Mouse (Mus musculus): ENCODE results near the gene Bag6. TPM values are rescaled to one million over a fixed set of nuclear protein-coding genes. Genes with fewer than 3 reads are reported as not detected.

Gene Bag6
- polyA plus RNA-seq, 1 experiment from 2014 or later, result 37.5 TPM

- peaks cover 10% of the 10 kb centered on the region for H3K4me1 ChIP-seq (ENCODE audit: control insufficient read depth, insufficient read depth, low read length)
- peaks cover 22% of the 10 kb centered on the region for H3K27me3 ChIP-seq (ENCODE audit: control insufficient read depth, insufficient read depth, low read length)
- H3K4me2 ChIP-seq (ENCODE audit: low read depth, low read length), result peak within 1 kb of the TSS; percentile 86
- no peaks in the 10 kb centered on the region for H3K9me3 ChIP-seq (replicated peaks; ENCODE audit: control insufficient read depth, low read length)
- 0 out of 2 replicates have a peak, but pooled peaks have one; percentile 17 for ATAC-seq (replicated peaks; ENCODE audit: extremely low read depth, insufficient read depth, low FRiP score)
- H3K27ac ChIP-seq (ENCODE audit: low read length), result peak within 1 kb of the TSS; percentile 52; the same call in 1 of the 2 replicates
- H3K4me3 ChIP-seq (ENCODE audit: low read length), result peak within 1 kb of the TSS; percentile 61
- H3K9ac ChIP-seq (ENCODE audit: low read length), result peak within 1 kb of the TSS; percentile 70
- 44% methylated on average over 28 of the region's 28 CpGs for WGBS
- H3K36me3 ChIP-seq (ENCODE audit: control insufficient read depth, insufficient read depth), result no peaks in the 10 kb centered on the region
Measured at GRCm38 (mm10) chr17:35193881-35194843, 59.2 kb downstream of the Bag6 start, which contains the start of gene Ltb. Ltb (plus strand) TSS chr17:35194439.

DNA sequence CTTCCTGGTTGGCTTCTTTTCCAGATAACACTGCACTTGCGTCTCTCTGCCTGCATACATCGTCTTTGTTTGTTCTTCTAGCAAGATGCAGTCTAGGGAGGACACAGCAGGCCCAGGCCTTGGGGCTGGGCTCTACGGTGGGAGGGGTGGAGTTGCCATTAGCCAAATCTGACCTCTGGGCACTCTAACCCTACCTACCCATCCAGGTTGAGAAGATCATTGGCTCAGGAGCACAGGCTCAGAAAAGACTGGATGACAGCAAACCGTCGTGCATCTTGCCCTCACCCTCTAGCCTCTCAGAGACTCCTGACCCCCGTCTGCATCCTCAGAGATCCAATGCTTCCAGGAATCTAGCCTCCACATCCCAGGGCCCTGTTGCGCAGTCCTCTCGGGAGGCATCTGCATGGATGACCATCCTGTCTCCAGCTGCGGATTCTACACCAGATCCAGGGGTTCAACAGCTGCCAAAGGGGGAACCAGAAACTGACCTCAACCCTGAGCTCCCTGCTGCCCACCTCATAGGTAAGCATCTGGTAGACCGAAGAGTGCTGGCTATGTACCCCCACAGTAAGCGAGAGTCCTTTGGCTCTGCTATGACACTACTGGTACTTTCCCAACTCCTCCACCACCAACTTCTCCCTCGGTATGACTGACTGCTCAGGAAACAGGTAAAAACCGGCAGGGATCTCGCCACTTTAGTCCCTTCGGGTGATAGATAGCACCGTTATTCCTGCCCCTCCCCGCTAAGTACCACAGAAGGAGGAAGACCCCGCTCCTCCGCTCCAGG lies 60.1 kb downstream of the Bag6 start:
- Histone ChIP-seq H3K4me2 (ENCODE audit: low read depth, low read length) (peak overlapping the region; percentile 86), H3K9me3 (replicated peaks; ENCODE audit: control insufficient read depth, low read length) (no peaks in the 10 kb centered on the region), H3K4me1 (ENCODE audit: control insufficient read depth, insufficient read depth, low read length) (peaks cover 10% of the 10 kb centered on the region), H3K36me3 (ENCODE audit: control insufficient read depth, insufficient read depth) (no peaks in the 10 kb centered on the region), H3K9ac (ENCODE audit: low read length) (peak overlapping the region; percentile 70), H3K27me3 (ENCODE audit: control insufficient read depth, insufficient read depth, low read length) (peaks cover 23% of the 10 kb centered on the region), H3K27ac (ENCODE audit: low read length) (peak overlapping the region; percentile 25; the same call in 1 of the 2 replicates), H3K4me3 (ENCODE audit: low read length) (peak overlapping the region; percentile 61)
- WGBS, result 32% methylated on average over 19 of the region's 19 CpGs
- no peak for ATAC-seq (replicated peaks; ENCODE audit: extremely low read depth, insufficient read depth, low FRiP score)

- no peak overlapping the region for H3K27ac ChIP-seq (ENCODE audit: low read length)
- no peaks in the 10 kb centered on the region for H3K36me3 ChIP-seq (ENCODE audit: control insufficient read depth, insufficient read depth)
- peak overlapping the region; percentile 61 for H3K4me3 ChIP-seq (ENCODE audit: low read length)
- peak overlapping the region; percentile 86 for H3K4me2 ChIP-seq (ENCODE audit: low read depth, low read length)
- peaks cover 28% of the 10 kb centered on the region for H3K27me3 ChIP-seq (ENCODE audit: control insufficient read depth, insufficient read depth, low read length)
- ATAC-seq (replicated peaks; ENCODE audit: extremely low read depth, insufficient read depth, low FRiP score), result peak; percentile 80
- H3K4me1 ChIP-seq (ENCODE audit: control insufficient read depth, insufficient read depth, low read length), result peaks cover 10% of the 10 kb centered on the region
- H3K9ac ChIP-seq (ENCODE audit: low read length), result peak overlapping the region; percentile 70
- WGBS, result 1% methylated on average over 66 of the region's 66 CpGs
- no peaks in the 10 kb centered on the region for H3K9me3 ChIP-seq (replicated peaks; ENCODE audit: control insufficient read depth, low read length)
Measured at GRCm38 (mm10) chr17:35195631-35196320, 60.8 kb downstream of the Bag6 start.

- H3K4me3 ChIP-seq (ENCODE audit: low read length), result peak overlapping the region; percentile 61
- peaks cover 10% of the 10 kb centered on the region for H3K4me1 ChIP-seq (ENCODE audit: control insufficient read depth, insufficient read depth, low read length)
- no peak for ATAC-seq (replicated peaks; ENCODE audit: extremely low read depth, insufficient read depth, low FRiP score)
- H3K27ac ChIP-seq (ENCODE audit: low read length), result no peak overlapping the region
- H3K27me3 ChIP-seq (ENCODE audit: control insufficient read depth, insufficient read depth, low read length), result peaks cover 33% of the 10 kb centered on the region
- H3K4me2 ChIP-seq (ENCODE audit: low read depth, low read length), result peak overlapping the region; percentile 86
- peak overlapping the region; percentile 70 for H3K9ac ChIP-seq (ENCODE audit: low read length)
- no peaks in the 10 kb centered on the region for H3K9me3 ChIP-seq (replicated peaks; ENCODE audit: control insufficient read depth, low read length)
- no peaks in the 10 kb centered on the region for H3K36me3 ChIP-seq (ENCODE audit: control insufficient read depth, insufficient read depth)
- WGBS, result 26% methylated on average over 9 of the region's 9 CpGs
Measured at GRCm38 (mm10) chr17:35196321-35196641, 61.3 kb downstream of the Bag6 start.

Small RNAs within 50 kb of the gene (microRNA-seq; reads per million reads assigned to microRNA genes)
- not detected for gene Mir6973a

Other genes starting within 250 kb of the Bag6 start
- 2.2 and 2.6 TPM in 2 replicates for gene C2, start 236.9 kb upstream of the Bag6 start, polyA plus RNA-seq (2015; fragmentation: Nextera tagmentation; extraction: Ambion mirVana)
- gene Ehmt2, start 236.7 kb upstream of the Bag6 start, polyA plus RNA-seq (2015; fragmentation: Nextera tagmentation; extraction: Ambion mirVana), result 39.5 and 41.5 TPM in 2 replicates
- gene Slc44a4, start 220.7 kb upstream of the Bag6 start, polyA plus RNA-seq (2015; fragmentation: Nextera tagmentation; extraction: Ambion mirVana), result 0.16 and 0.68 TPM in 2 replicates
- 20.1 and 20.4 TPM in 2 replicates for gene Neu1, start 203.9 kb upstream of the Bag6 start, polyA plus RNA-seq (2015; fragmentation: Nextera tagmentation; extraction: Ambion mirVana)
- 0.11 and 0.18 TPM in 2 replicates for gene Hspa1b, start 175.9 kb upstream of the Bag6 start, polyA plus RNA-seq (2015; fragmentation: Nextera tagmentation; extraction: Ambion mirVana)
- gene Gm20481, start 165.3 kb upstream of the Bag6 start, polyA plus RNA-seq (2015; fragmentation: Nextera tagmentation; extraction: Ambion mirVana), result not detected in 2 replicates
- gene Hspa1a, start 163.0 kb upstream of the Bag6 start, polyA plus RNA-seq (2015; fragmentation: Nextera tagmentation; extraction: Ambion mirVana), result 3.9 and 4.4 TPM in 2 replicates
- 3.1 and 4.2 TPM in 2 replicates for gene Hspa1l, start 162.5 kb upstream of the Bag6 start, polyA plus RNA-seq (2015; fragmentation: Nextera tagmentation; extraction: Ambion mirVana)
- gene Lsm2, start 153.3 kb upstream of the Bag6 start, polyA plus RNA-seq (2015; fragmentation: Nextera tagmentation; extraction: Ambion mirVana), result 132 and 134 TPM in 2 replicates
- 69.9 and 75.0 TPM in 2 replicates for gene Vars, start 134.2 kb upstream of the Bag6 start, polyA plus RNA-seq (2015; fragmentation: Nextera tagmentation; extraction: Ambion mirVana)
- 0.27 and 0.34 TPM in 2 replicates for gene Vwa7, start 118.6 kb upstream of the Bag6 start, polyA plus RNA-seq (2015; fragmentation: Nextera tagmentation; extraction: Ambion mirVana)
- gene Sapcd1, start 107.2 kb upstream of the Bag6 start, polyA plus RNA-seq (2015; fragmentation: Nextera tagmentation; extraction: Ambion mirVana), result 1.9 and 3.0 TPM in 2 replicates
- 3.5 and 3.7 TPM in 2 replicates for gene Msh5, start 88.4 kb upstream of the Bag6 start, polyA plus RNA-seq (2015; fragmentation: Nextera tagmentation; extraction: Ambion mirVana)
- 349 and 372 TPM in 2 replicates for gene Clic1, start 85.2 kb upstream of the Bag6 start, polyA plus RNA-seq (2015; fragmentation: Nextera tagmentation; extraction: Ambion mirVana)
- 171 and 193 TPM in 2 replicates for gene Ddah2, start 76.1 kb upstream of the Bag6 start, polyA plus RNA-seq (2015; fragmentation: Nextera tagmentation; extraction: Ambion mirVana)
- 0.17 TPM in 1 of 2 replicates, not detected in the other for gene Ly6g6c, start 69.8 kb upstream of the Bag6 start, polyA plus RNA-seq (2015; fragmentation: Nextera tagmentation; extraction: Ambion mirVana)
- gene Mpig6b, start 69.0 kb upstream of the Bag6 start, polyA plus RNA-seq (2015; fragmentation: Nextera tagmentation; extraction: Ambion mirVana), result 0.16 and 0.54 TPM in 2 replicates
- gene Ly6g6e, start 58.3 kb upstream of the Bag6 start, polyA plus RNA-seq (2015; fragmentation: Nextera tagmentation; extraction: Ambion mirVana), result 0.72 and 0.84 TPM in 2 replicates
- gene Ly6g6d, start 57.1 kb upstream of the Bag6 start, polyA plus RNA-seq (2015; fragmentation: Nextera tagmentation; extraction: Ambion mirVana), result 1.9 and 3.4 TPM in 2 replicates
- gene Ly6g6f, start 49.6 kb upstream of the Bag6 start, polyA plus RNA-seq (2015; fragmentation: Nextera tagmentation; extraction: Ambion mirVana), result 0.29 and 0.39 TPM in 2 replicates
- 80.9 and 83.3 TPM in 2 replicates for gene Abhd16a, start 45.9 kb upstream of the Bag6 start, polyA plus RNA-seq (2015; fragmentation: Nextera tagmentation; extraction: Ambion mirVana)
- gene Ly6g5c, start 26.9 kb upstream of the Bag6 start, polyA plus RNA-seq (2015; fragmentation: Nextera tagmentation; extraction: Ambion mirVana), result 0.72 TPM in 1 of 2 replicates, not detected in the other
- gene Ly6g5b, start 19.8 kb upstream of the Bag6 start, polyA plus RNA-seq (2015; fragmentation: Nextera tagmentation; extraction: Ambion mirVana), result 0.57 and 0.63 TPM in 2 replicates
- gene Gpank1, start 13.7 kb upstream of the Bag6 start, polyA plus RNA-seq (2015; fragmentation: Nextera tagmentation; extraction: Ambion mirVana), result 13.6 and 14.9 TPM in 2 replicates
- gene Csnk2b, start 13.1 kb upstream of the Bag6 start, polyA plus RNA-seq (2015; fragmentation: Nextera tagmentation; extraction: Ambion mirVana), result 224 and 232 TPM in 2 replicates
- 10.1 and 10.2 TPM in 2 replicates for gene D17H6S53E, start 8.8 kb upstream of the Bag6 start, polyA plus RNA-seq (2015; fragmentation: Nextera tagmentation; extraction: Ambion mirVana)
- gene Apom, start 3.1 kb upstream of the Bag6 start, polyA plus RNA-seq (2015; fragmentation: Nextera tagmentation; extraction: Ambion mirVana), result 0.60 and 0.89 TPM in 2 replicates
- gene Prrc2a, start 29.7 kb downstream of the Bag6 start, polyA plus RNA-seq (2015; fragmentation: Nextera tagmentation; extraction: Ambion mirVana), result 103 and 113 TPM in 2 replicates
- 6.0 and 10.9 TPM in 2 replicates for gene Aif1, start 40.9 kb downstream of the Bag6 start, polyA plus RNA-seq (2015; fragmentation: Nextera tagmentation; extraction: Ambion mirVana)
- gene Lst1, start 53.3 kb downstream of the Bag6 start, polyA plus RNA-seq (2015; fragmentation: Nextera tagmentation; extraction: Ambion mirVana), result 7.9 and 8.2 TPM in 2 replicates
- gene Ltb, start 59.3 kb downstream of the Bag6 start, polyA plus RNA-seq (2015; fragmentation: Nextera tagmentation; extraction: Ambion mirVana), result 3.5 and 6.4 TPM in 2 replicates
- 0.20 and 0.33 TPM in 2 replicates for gene Tnf, start 66.8 kb downstream of the Bag6 start, polyA plus RNA-seq (2015; fragmentation: Nextera tagmentation; extraction: Ambion mirVana)
- gene Lta, start 70.2 kb downstream of the Bag6 start, polyA plus RNA-seq (2015; fragmentation: Nextera tagmentation; extraction: Ambion mirVana), result 0.27 and 0.79 TPM in 2 replicates
- 0.41 and 1.2 TPM in 2 replicates for gene Gm16181, start 85.7 kb downstream of the Bag6 start, polyA plus RNA-seq (2015; fragmentation: Nextera tagmentation; extraction: Ambion mirVana)
- 10.1 and 10.4 TPM in 2 replicates for gene Atp6v1g2, start 98.5 kb downstream of the Bag6 start, polyA plus RNA-seq (2015; fragmentation: Nextera tagmentation; extraction: Ambion mirVana)
- 8.4 and 8.8 TPM in 2 replicates for gene Nfkbil1, start 100.6 kb downstream of the Bag6 start, polyA plus RNA-seq (2015; fragmentation: Nextera tagmentation; extraction: Ambion mirVana)
- gene Ddx39b, start 106.6 kb downstream of the Bag6 start, polyA plus RNA-seq (2015; fragmentation: Nextera tagmentation; extraction: Ambion mirVana), result 256 and 260 TPM in 2 replicates
- gene H2-D1, start 127.6 kb downstream of the Bag6 start, polyA plus RNA-seq (2015; fragmentation: Nextera tagmentation; extraction: Ambion mirVana), result 90.5 and 110 TPM in 2 replicates
- gene H2-Q1, start 185.2 kb downstream of the Bag6 start, polyA plus RNA-seq (2015; fragmentation: Nextera tagmentation; extraction: Ambion mirVana), result not detected in 2 replicates
- gene H2-Q2, start 207.1 kb downstream of the Bag6 start, polyA plus RNA-seq (2015; fragmentation: Nextera tagmentation; extraction: Ambion mirVana), result 0.82 and 2.1 TPM in 2 replicates
- gene H2-Q4, start 244.4 kb downstream of the Bag6 start, polyA plus RNA-seq (2015; fragmentation: Nextera tagmentation; extraction: Ambion mirVana), result 3.2 and 4.1 TPM in 2 replicates